Mouse (Mus musculus): ENCODE results near the gene Krt36. TPM values are rescaled to one million over a fixed set of nuclear protein-coding genes. Genes with fewer than 3 reads are reported as not detected.

Krt36 gene
- total and polyA plus RNA-seq, 3 experiments, result not detected

- Histone ChIP-seq H3K4me1 (ENCODE audit: control insufficient read depth in 1 of 2, insufficient read depth in 2 of 2, low read length in 2 of 2) (no peaks in the 10 kb centered on the region), H3K4me3 (ENCODE audit: control insufficient read depth in 1 of 2, insufficient read depth in 1 of 2, low read depth in 2 of 2, low read length in 2 of 2) (no peak overlapping the region), H3K27me3 (ENCODE audit: control insufficient read depth in 1 of 2, insufficient read depth in 2 of 2, low read length in 2 of 2) (no peaks in the 10 kb centered on the region), H3K9me3 (replicated peaks; ENCODE audit: insufficient read depth, low read length) (no peaks in the 10 kb centered on the region), H3K36me3 (ENCODE audit: control insufficient read depth in 1 of 2, insufficient read depth in 2 of 2, low read length in 2 of 2) (no peaks in the 10 kb centered on the region), H3K79me2 (ENCODE audit: control insufficient read depth, insufficient read depth, low read length, poor library complexity) (no peaks in the 10 kb centered on the region), H3K27ac (ENCODE audit: control insufficient read depth, low read depth, low read length) (no peak overlapping the region), H3K9ac (ENCODE audit: control insufficient read depth, low read depth, low read length, poor library complexity, severe bottlenecking) (no peak overlapping the region)
- TF ChIP-seq MEF2A (IDR thresholded peaks at IDR 0.05; ENCODE audit: extremely low read depth, insufficient replicate concordance, low read depth, low read length, poor library complexity, severe bottlenecking), result no peak
- TF ChIP-seq MAZ (IDR thresholded peaks at IDR 0.05; ENCODE audit: low read depth, low read length), result no peak
- TF ChIP-seq NELFE (IDR thresholded peaks at IDR 0.05; ENCODE audit: low read depth, low read length), result no peak
- no peak for TF ChIP-seq UBTF (IDR thresholded peaks at IDR 0.05; ENCODE audit: borderline replicate concordance, insufficient read depth, low read depth, low read length)
- TF ChIP-seq TAL1 (IDR thresholded peaks at IDR 0.05; ENCODE audit: low read length), result no peak
- no peak for TF ChIP-seq MYC (IDR thresholded peaks at IDR 0.05; ENCODE audit: low read depth, low read length)
- no peak for TF ChIP-seq RCOR1 (IDR thresholded peaks at IDR 0.05; ENCODE audit: low read depth, low read length)
- TF ChIP-seq SMC3 (IDR thresholded peaks at IDR 0.05; ENCODE audit: low read depth, low read length), result no peak
- no peak for TF ChIP-seq GABPA (IDR thresholded peaks at IDR 0.05; ENCODE audit: low read depth, low read length)
- no peak for TF ChIP-seq NRF1 (IDR thresholded peaks at IDR 0.05; ENCODE audit: insufficient read depth, low read depth, low read length, poor library complexity, severe bottlenecking)
- TF ChIP-seq TBP (IDR thresholded peaks at IDR 0.05; ENCODE audit: low read depth, low read length), result no peak
- no peak for DNase-seq (ENCODE audit: low read depth, low spot score)
Observed at GRCm38 (mm10) chr11:100136559-100136958, 31.1 kb upstream of the Krt36 start.

- H3K4me3 ChIP-seq (ENCODE audit: control insufficient read depth in 1 of 2, insufficient read depth in 1 of 2, low read depth in 2 of 2, low read length in 2 of 2), result no peak within 1 kb of the TSS
- H3K27ac ChIP-seq (ENCODE audit: control insufficient read depth, low read depth, low read length), result no peak within 1 kb of the TSS
- H3K4me1 ChIP-seq (ENCODE audit: control insufficient read depth in 1 of 2, insufficient read depth in 2 of 2, low read length in 2 of 2), result no peaks in the 10 kb centered on the region
- DNase-seq (ENCODE audit: low read depth, low spot score), result no peak
- H3K79me2 ChIP-seq (ENCODE audit: control insufficient read depth, insufficient read depth, low read length, poor library complexity), result no peaks in the 10 kb centered on the region
- no peaks in the 10 kb centered on the region for H3K9me3 ChIP-seq (replicated peaks; ENCODE audit: insufficient read depth, low read length)
- no peaks in the 10 kb centered on the region for H3K27me3 ChIP-seq (ENCODE audit: control insufficient read depth in 1 of 2, insufficient read depth in 2 of 2, low read length in 2 of 2)
- no peak within 1 kb of the TSS for H3K9ac ChIP-seq (ENCODE audit: control insufficient read depth, low read depth, low read length, poor library complexity, severe bottlenecking)
- H3K36me3 ChIP-seq (ENCODE audit: control insufficient read depth in 1 of 2, insufficient read depth in 2 of 2, low read length in 2 of 2), result no peaks in the 10 kb centered on the region
- TF ChIP-seq ETS1 (IDR thresholded peaks at IDR 0.05; ENCODE audit: low read depth, low read length), result no peak
- TF ChIP-seq JUND (IDR thresholded peaks at IDR 0.05; ENCODE audit: low read depth, low read length), result no peak
- no peak for TF ChIP-seq KAT2A (conservative IDR thresholded peaks at IDR 0.05; ENCODE audit: low read depth, low read length)
- TF ChIP-seq TAL1 (IDR thresholded peaks at IDR 0.05; ENCODE audit: low read length), result no peak
- TF ChIP-seq EP300 (IDR thresholded peaks at IDR 0.05; ENCODE audit: low read depth in 1 of 2, low read length in 2 of 2), result no peak
- TF ChIP-seq CTCF (IDR thresholded peaks at IDR 0.05 in 2 of 3, conservative IDR thresholded peaks at IDR 0.05 in 1 of 3; ENCODE audit: control insufficient read depth in 1 of 3, insufficient read depth in 1 of 3, low read depth in 2 of 3, low read length in 3 of 3, poor library complexity in 1 of 3, severe bottlenecking in 1 of 3), result no peak
- TF ChIP-seq MYB (IDR thresholded peaks at IDR 0.05; ENCODE audit: low read depth, low read length), result no peak
- no peak for TF ChIP-seq ZNF384 (IDR thresholded peaks at IDR 0.05; ENCODE audit: low read depth, low read length)
- no peak for TF ChIP-seq TBP (IDR thresholded peaks at IDR 0.05; ENCODE audit: low read depth, low read length)
- TF ChIP-seq MAFK (IDR thresholded peaks at IDR 0.05; ENCODE audit: borderline replicate concordance, low read depth, low read length), result no peak
- no peak for TF ChIP-seq UBTF (IDR thresholded peaks at IDR 0.05; ENCODE audit: borderline replicate concordance, insufficient read depth, low read depth, low read length)
- TF ChIP-seq MXI1 (IDR thresholded peaks at IDR 0.05; ENCODE audit: low read depth, low read length), result no peak
- TF ChIP-seq POLR2AphosphoS5 (IDR thresholded peaks at IDR 0.05; ENCODE audit: borderline replicate concordance, low read depth, low read length), result no peak
- no peak for TF ChIP-seq RAD21 (IDR thresholded peaks at IDR 0.05; ENCODE audit: low read depth, low read length)
Observed at GRCm38 (mm10) chr11:100135731-100136130, 30.3 kb upstream of the Krt36 start, which contains the start of gene Krt15. Krt15 (minus strand) TSS chr11:100135928.
